Mouse (Mus musculus) activated CD4-positive, CD25-positive, alpha-beta regulatory T cell (primary cell): Measurements from ENCODE around the gene Zmpste24. TPM values are rescaled to one million over a fixed set of nuclear protein-coding genes. Genes with fewer than 3 reads are reported as not detected.

Source experiments
- polyA plus RNA-seq, 2 experiments: library from polyadenylated mRNA; unstranded; fragments of 100-300 nt; shearing (Covaris generic); gene quantifications; one replicate each; pipeline ENCODE4 v1.2.1; 2017

Zmpste24 gene
- polyA plus RNA-seq: 10 to 100 TPM; 46.1 to 47.0 TPM

GRCm38 (mm10) chr4:121097650-121098378, at the start of gene Zmpste24:
Zmpste24 (minus strand) TSS chr4:121098241.

GRCm38 (mm10) chr4:121109126-121109525, 11.1 kb upstream of the Zmpste24 start, which contains the start of gene Tmco2:
Tmco2 (minus strand) TSS chr4:121109226.

DNA sequence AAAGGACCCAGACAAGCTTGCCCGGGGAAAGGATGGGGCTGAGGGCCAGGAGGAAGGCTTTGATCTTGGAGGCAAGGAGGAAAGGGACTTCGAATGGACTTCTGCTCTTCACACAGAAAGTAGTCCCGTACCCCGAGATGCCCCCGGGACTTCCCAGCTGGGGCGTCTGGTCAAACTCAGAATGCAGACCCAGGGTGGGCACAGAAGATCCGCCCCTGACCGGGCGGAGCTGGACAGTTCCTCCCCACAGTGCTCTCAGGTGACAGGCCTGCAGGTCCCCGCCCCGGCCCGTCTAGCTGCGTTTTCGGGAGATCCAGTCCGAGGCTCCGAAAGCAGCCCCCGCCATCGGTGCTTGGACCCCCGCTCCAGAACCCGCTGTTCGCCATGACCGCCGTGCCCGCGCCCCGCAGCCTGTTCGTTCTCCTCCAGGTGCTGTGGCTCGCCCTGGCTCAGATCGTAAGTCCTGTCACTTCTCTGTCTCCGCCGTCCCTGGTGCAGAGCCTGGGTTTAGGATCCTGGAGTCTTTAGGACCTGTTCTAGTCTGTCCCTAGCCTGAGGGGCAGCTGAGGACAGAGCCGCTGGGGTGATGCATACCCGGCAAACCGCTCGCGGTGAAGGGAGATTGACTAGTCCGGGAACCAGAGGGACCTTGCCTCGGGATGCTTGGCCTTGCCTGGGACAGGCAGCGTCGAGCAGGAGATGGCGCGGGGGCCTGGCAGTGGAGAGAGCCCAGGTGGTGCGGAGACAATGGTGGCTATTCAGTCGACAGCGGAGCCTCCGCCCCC, 58.5 kb downstream of the Zmpste24 start, which contains the start of gene Col9a2:
TSS of gene Col9a2 (plus strand) at position 55 of the 785 bp plus-strand sequence.

DNA sequence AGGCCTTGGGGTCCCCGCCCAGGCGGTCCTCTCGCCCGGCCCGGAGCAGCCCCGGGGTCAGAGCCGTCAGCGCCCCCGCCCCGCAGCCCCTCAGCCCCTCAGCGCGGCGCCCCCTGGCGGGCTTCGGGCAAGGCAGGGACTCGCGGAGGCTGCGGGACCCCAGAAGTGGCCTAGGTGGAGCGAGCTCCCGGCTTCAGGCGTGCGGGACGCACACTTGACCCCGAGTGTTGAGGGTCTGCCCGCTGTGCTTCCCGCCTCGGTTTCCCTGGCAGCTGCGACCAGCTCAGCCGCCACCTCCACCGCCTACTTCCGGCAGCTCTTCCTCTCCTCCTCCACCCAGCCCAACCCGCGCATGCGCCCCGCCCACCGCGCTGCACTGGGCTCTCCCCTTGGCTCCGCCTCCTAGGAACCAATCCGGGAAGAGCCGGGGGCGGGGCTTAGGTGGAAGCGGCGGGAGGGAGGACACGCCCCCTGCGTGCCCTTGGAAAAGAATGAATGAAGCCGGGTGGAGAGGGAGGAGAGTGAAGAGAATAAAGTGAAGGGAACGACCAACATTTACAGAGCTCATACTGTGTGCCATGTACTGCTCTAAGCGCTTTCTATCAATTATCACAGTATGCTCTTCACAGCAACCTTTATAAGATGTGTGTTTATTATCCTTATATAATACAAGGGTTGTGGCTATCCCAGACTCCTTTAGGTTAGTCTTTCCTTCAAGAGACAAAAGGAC, 80.9 kb downstream of the Zmpste24 start, which contains the start of gene Smap2:
TSS of gene Smap2 (minus strand) at position 320 of the 730 bp plus-strand sequence.

Other genes with a start within 250 kb of the Zmpste24 start
- gene Rims3, start 243.4 kb downstream of the Zmpste24 start, polyA plus RNA-seq: 1 to 10 TPM in 1 of 2 experiments, under 1 TPM in 1; 0.35 to 2.8 TPM
- gene Exo5, start 173.2 kb downstream of the Zmpste24 start, polyA plus RNA-seq: 10 to 100 TPM; 27.2 to 27.6 TPM
- 1 to 10 TPM; 2.3 to 3.1 TPM for gene Zfp69, start 146.5 kb downstream of the Zmpste24 start, polyA plus RNA-seq
- gene Smap2, start 81.0 kb downstream of the Zmpste24 start, polyA plus RNA-seq: 10 to 100 TPM; 65.6 to 69.1 TPM
- not detected for gene Col9a2, start 58.9 kb downstream of the Zmpste24 start, polyA plus RNA-seq
- not detected for gene Tmco2, start 11.0 kb upstream of the Zmpste24 start, polyA plus RNA-seq
- 10 to 100 TPM; 33.5 to 34.6 TPM for gene Rlf, start 116.8 kb upstream of the Zmpste24 start, polyA plus RNA-seq
- gene Gm12888, start 226.7 kb upstream of the Zmpste24 start, polyA plus RNA-seq: not detected